Mouse (Mus musculus) hindbrain, embryonic 14.5 days (tissue): ENCODE data around the gene Dmrt1. TPM values are rescaled to one million over a fixed set of nuclear protein-coding genes. Genes with fewer than 3 reads are reported as not detected.

Experiments
- ATAC-seq: fragments of 200-750 bp; cut with Nextera tagmentation; 2 replicates; pipeline ENCODE4 v1.8.0; 2017; ENCODE audit warnings: moderate number of reproducible peaks, mild to moderate bottlenecking, moderate TSS enrichment, moderate library complexity; ENCODE audit not compliant: low FRiP score
- DNase-seq: peaks from one replicate; pipeline ENCODE4 v3.0.0-alpha.2; 2015; ENCODE audit warnings: low spot score
- H3K27ac ChIP-seq: fragments of 300-500 bp; sonication (generic); 2 replicates; pipeline ENCODE4 v1.5.1; 2014; ENCODE audit warnings: mild to moderate bottlenecking, moderate library complexity
- H3K27me3 ChIP-seq: fragments of 300-500 bp; sonication (generic); 2 replicates; pipeline ENCODE4 v1.6.1; 2014; ENCODE audit warnings: mild to moderate bottlenecking, low read length, mixed read lengths; ENCODE audit not compliant: control insufficient read depth, insufficient read depth
- H3K36me3 ChIP-seq: fragments of 300-500 bp; sonication (generic); replicated peaks from 2 replicates; pipeline ENCODE4 v1.6.1; 2014; ENCODE audit not compliant: control insufficient read depth, insufficient read depth
- H3K4me1 ChIP-seq: fragments of 300-500 bp; sonication (generic); replicated peaks from 2 replicates; pipeline ENCODE4 v1.6.1; 2014; ENCODE audit warnings: antibody characterized with exemption, low read length, mixed read lengths; ENCODE audit not compliant: control insufficient read depth, insufficient read depth
- H3K4me2 ChIP-seq: fragments of 300-500 bp; sonication (generic); replicated peaks from 2 replicates; pipeline ENCODE4 v1.6.1; 2014; ENCODE audit warnings: mild to moderate bottlenecking, moderate library complexity
- H3K4me3 ChIP-seq: fragments of 300-500 bp; sonication (generic); replicated peaks from 2 replicates; pipeline ENCODE4 v1.5.1; 2014; ENCODE audit warnings: mild to moderate bottlenecking, low read length
- H3K9ac ChIP-seq: fragments of 300-500 bp; sonication (generic); 2 replicates; pipeline ENCODE4 v1.6.1; 2014
- H3K9me3 ChIP-seq: fragments of 300-500 bp; sonication (generic); 2 replicates; pipeline ENCODE4 v1.6.1; 2016; ENCODE audit warnings: low read length; ENCODE audit not compliant: control insufficient read depth
- WGBS: fragments of 180-500 bp; shearing (Covaris S2); extraction: QIAGEN DNeasy Blood & Tissue Kit; methylation state at CpG from one replicate; pipeline ENCODE4 v1.1.7; 2014; 5-methylcytosine and 5-hydroxymethylcytosine counted together
- polyA plus RNA-seq: library from polyadenylated mRNA; unstranded; fragments of >200 nt; fragmentation: Nextera tagmentation; extraction: Ambion mirVana; gene quantifications from 2 replicates; pipeline ENCODE4 v1.2.1, GENCODE M21; 2014

Gene Dmrt1
- polyA plus RNA-seq, 1 experiment from 2014 or later, result not detected

DNA sequence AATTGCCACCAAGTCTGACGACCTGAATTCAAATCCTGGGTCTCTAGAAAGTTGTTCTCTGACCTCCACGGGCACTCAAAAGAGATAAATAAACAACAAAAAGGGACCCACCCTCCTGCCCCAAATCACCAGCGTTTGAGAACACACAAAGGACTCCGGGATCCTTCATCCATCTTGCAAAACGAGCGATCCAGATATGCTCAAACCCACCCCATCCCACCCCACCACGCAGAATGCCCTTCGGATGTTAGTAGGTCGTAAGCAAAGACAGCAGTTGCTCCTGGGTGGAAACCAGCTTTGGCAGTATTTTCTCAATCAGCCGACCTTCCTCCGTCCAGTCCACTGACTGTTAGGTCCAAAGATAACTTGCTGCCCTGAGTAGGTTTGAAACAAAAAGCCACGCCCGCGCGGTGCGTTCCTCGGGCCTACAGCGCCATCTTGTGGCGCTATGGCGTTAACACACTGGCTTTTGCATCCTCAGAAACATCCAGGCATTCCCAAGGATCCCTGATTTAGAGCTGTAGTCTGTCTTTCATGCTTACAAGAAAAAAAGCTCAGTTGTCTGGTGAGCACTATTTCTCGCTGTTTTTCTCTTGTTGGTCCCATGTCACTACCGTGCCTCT, 130.3 kb downstream of the Dmrt1 start:
- ATAC-seq (peak; percentile 82), DNase-seq (peak; percentile 93)
- WGBS, result 14% methylated on average over 22 of the region's 22 CpGs
- Histone ChIP-seq H3K27me3 (no peaks in the 10 kb centered on the region), H3K36me3 (no peaks in the 10 kb centered on the region), H3K9me3 (no peaks in the 10 kb centered on the region), H3K4me3 (peak overlapping the region; percentile 24), H3K4me1 (no peaks in the 10 kb centered on the region), H3K4me2 (peak overlapping the region; percentile 50), H3K9ac (peak overlapping the region; percentile 51), H3K27ac (no peak overlapping the region)

DNA sequence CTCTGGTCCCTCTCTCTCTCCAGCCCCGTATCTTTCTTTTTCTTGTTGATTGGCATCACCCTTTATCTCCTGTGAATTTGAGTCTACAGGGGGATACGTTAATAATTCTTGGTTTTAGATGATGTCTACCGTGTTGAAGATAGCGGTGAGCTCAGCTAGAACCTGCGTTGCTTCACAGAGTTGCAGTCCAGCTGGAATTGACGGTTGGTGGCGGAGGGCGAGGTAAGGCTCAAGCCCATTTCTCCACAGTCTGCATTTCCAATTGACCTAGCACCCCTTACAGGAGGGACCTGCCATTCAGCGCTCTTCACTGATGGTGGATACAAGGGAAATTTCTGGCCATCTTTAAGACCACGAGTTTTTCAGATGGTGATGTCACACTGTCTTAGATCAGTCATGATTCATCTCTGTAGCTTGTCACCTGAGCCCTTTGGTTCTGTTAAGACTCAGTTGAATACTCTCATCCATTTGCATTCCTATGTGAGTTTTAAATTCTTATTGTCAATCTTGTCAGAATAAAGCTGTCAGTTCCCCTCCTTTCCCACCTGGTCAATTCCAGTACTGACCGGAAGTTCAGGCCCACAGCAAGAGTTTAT, 133.4 kb downstream of the Dmrt1 start:
- no peak overlapping the region for H3K4me2 ChIP-seq
- H3K4me3 ChIP-seq, result no peak overlapping the region
- H3K9me3 ChIP-seq, result no peaks in the 10 kb centered on the region
- WGBS, result 74% methylated on average over 11 of the region's 11 CpGs
- no peaks in the 10 kb centered on the region for H3K36me3 ChIP-seq
- no peak for DNase-seq
- H3K4me1 ChIP-seq, result no peaks in the 10 kb centered on the region
- no peak for ATAC-seq
- H3K9ac ChIP-seq, result no peak overlapping the region
- no peak overlapping the region for H3K27ac ChIP-seq
- no peaks in the 10 kb centered on the region for H3K27me3 ChIP-seq

DNA sequence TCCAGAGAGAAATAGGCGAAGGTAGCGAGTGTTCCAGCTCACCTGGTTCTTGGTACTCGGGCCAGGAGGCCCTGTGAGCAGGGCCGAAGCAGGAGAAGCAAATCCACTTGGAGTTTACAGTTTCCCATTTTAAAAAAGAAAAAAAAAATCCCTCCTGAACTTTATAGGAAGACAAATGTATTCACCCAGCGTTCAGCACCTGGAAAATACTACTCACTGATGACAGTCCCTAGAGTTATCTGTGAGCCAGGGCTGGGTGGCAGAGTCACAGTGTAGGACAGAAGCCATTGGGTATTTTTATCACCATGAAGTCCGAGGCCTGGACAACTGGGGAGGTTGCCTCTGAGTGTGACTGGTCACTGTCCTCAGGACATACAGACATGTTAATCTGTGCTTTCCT, 136.4 kb downstream of the Dmrt1 start:
- Histone ChIP-seq H3K4me1 (no peaks in the 10 kb centered on the region), H3K9ac (no peak overlapping the region), H3K27me3 (no peaks in the 10 kb centered on the region), H3K4me2 (no peak overlapping the region), H3K9me3 (no peaks in the 10 kb centered on the region), H3K27ac (no peak overlapping the region), H3K4me3 (no peak overlapping the region), H3K36me3 (no peaks in the 10 kb centered on the region)
- no peak for DNase-seq
- WGBS, result 92% methylated on average over 6 of the region's 6 CpGs
- no peak for ATAC-seq

DNA sequence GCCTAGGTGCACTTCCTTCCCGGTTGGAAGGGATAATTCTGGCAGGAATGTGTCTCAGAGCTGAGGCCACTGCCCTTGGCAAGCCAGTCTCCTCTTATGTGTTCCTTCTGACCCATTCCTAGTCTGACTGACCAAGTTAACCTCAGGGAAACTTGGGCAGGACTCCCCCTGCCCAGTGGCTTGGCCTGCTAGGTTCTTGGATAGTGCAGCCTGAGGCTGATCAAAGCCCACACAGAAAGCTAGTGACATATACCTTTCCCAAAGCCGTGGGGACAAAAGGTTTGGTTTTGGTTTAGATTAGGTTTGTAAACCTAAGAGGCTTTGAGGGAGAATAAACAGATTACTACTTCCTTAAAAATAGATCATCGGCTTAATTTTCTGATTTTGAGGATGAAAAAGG, 141.7 kb downstream of the Dmrt1 start:
- WGBS, result 65% methylated on average over 3 of the region's 3 CpGs
- no peaks in the 10 kb centered on the region for H3K4me1 ChIP-seq
- H3K4me3 ChIP-seq, result no peak overlapping the region
- no peaks in the 10 kb centered on the region for H3K36me3 ChIP-seq
- H3K27me3 ChIP-seq, result no peaks in the 10 kb centered on the region
- no peak overlapping the region for H3K27ac ChIP-seq
- H3K4me2 ChIP-seq, result no peak overlapping the region
- ATAC-seq, result no peak
- H3K9ac ChIP-seq, result no peak overlapping the region
- no peak for DNase-seq
- H3K9me3 ChIP-seq, result no peaks in the 10 kb centered on the region

DNA sequence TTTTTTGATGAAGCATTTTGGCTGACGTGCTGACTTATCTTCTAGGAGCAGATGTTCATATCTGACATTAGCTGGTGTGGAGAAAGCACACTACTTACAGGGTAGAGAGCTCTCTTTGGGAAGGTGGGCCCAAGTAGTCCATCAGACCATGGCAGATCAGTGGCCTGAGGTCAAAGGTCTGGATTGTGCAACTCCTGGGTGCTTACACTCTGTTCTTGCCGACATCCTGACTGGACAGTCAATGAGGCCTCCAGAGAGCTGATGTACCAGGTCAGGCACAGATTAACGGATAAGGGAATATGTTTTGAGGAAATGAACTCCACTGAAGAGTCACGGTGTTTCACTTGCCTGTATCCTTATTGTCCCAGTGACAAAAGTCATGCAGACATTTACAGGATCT, 143.3 kb downstream of the Dmrt1 start:
- DNase-seq (no peak), ATAC-seq (no peak)
- Histone ChIP-seq H3K9ac (no peak overlapping the region), H3K27me3 (no peaks in the 10 kb centered on the region), H3K4me1 (no peaks in the 10 kb centered on the region), H3K36me3 (no peaks in the 10 kb centered on the region), H3K9me3 (no peaks in the 10 kb centered on the region), H3K4me3 (no peak overlapping the region), H3K4me2 (no peak overlapping the region), H3K27ac (no peak overlapping the region)
- 77% methylated on average over 4 of the region's 4 CpGs for WGBS

DNA sequence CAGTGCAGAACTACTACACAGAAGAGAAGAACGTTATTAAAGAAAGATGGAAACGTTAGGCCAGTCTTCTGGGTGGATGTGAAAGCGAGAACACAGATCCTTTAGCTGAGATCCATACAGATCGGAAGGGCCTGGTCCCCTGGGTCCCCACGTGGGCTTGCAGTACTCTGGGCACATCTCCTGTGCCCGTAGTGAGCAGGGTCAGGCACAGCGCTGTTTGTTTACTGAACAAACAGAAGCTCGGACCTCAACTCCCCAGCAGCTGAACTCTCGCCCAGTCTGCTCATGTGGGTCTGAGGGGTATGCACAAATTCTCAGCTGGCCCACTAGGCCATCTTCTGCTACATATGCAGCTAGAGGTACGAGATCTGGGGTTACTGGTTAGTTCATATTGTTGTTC, 145.1 kb downstream of the Dmrt1 start:
- WGBS, result 77% methylated on average over 10 of the region's 10 CpGs
- ATAC-seq (no peak), DNase-seq (no peak)
- Histone ChIP-seq H3K9ac (no peak overlapping the region), H3K9me3 (no peaks in the 10 kb centered on the region), H3K27me3 (no peaks in the 10 kb centered on the region), H3K4me1 (no peaks in the 10 kb centered on the region), H3K4me3 (no peak overlapping the region), H3K36me3 (no peaks in the 10 kb centered on the region), H3K27ac (no peak overlapping the region), H3K4me2 (no peak overlapping the region)

DNA sequence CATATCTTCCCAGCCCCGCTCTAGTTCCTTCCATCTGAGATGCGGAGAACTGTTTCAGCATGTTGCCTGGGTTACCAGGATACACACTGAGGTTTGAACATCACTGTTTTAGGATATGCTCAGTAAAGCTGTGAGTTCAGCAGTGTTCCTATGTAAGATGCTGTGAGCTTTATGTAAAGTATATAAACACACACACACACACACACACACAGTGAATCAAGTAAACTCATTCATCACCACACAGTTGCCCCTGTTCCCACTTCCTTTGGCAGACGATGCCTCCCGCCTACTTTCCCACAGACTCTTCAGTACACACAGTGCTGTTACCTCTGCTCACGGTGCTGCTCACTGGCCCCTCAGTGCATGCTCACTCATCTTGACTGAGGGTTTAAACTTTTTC, 147.1 kb downstream of the Dmrt1 start:
- H3K9me3 ChIP-seq, result no peaks in the 10 kb centered on the region
- no peak overlapping the region for H3K4me2 ChIP-seq
- no peaks in the 10 kb centered on the region for H3K36me3 ChIP-seq
- no peaks in the 10 kb centered on the region for H3K27me3 ChIP-seq
- DNase-seq (no peak), ATAC-seq (no peak)
- no peak overlapping the region for H3K4me3 ChIP-seq
- H3K9ac ChIP-seq, result no peak overlapping the region
- no peaks in the 10 kb centered on the region for H3K4me1 ChIP-seq
- WGBS, result 73% methylated on average over 5 of the region's 5 CpGs
- no peak overlapping the region for H3K27ac ChIP-seq

Other genes with a start within 250 kb of the Dmrt1 start
- gene Dmrt3, start 104.7 kb downstream of the Dmrt1 start, polyA plus RNA-seq, result 0.80 and 0.86 TPM in 2 replicates
- not detected in 2 replicates for gene Dmrt2, start 166.8 kb downstream of the Dmrt1 start, polyA plus RNA-seq